ENCODE assay signal across 24 mouse cellular contexts in the genomic region with DNA sequence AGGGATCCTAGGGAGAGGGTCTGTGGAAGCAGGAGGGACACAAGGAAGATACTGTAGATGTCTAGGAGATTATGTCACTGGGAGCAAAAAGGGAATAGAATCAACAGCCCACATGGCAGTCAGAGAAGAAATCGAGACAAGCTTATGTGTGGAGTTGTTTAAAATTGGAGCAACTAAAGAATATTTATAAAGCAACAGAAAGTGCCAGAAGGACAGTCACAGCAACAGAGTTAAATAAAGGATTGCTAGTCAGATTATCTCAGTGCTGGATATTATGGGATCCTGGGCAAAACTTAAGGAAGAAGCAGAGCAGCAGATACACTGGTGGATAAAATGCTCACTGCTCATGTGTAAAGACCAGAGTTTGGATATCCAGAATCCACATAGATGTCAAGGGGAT.
DNase-seq lines count a peak whose midpoint lies in the region; ATAC-seq lines count a peak whose summit lies in the region.
"Had no signal": no experiment of that assay in that cellular context is flagged by ENCODE, and none has a peak within 500 bp of the region (broad histone marks: within the 10 kb centered on the region; RNA-seq: fewer than 3 reads in every experiment).

No protein-coding gene starts in this region.

- no peak overlapping the region for H3K27ac ChIP-seq in midbrain, embryonic 10.5 days (replicated peaks)
- H3K27ac ChIP-seq: embryonic facial prominence, embryonic 10.5 days; embryonic facial prominence, embryonic 12.5 days had no signal

- no peaks in the 10 kb centered on the region; the same call in 1 of the 2 replicates for H3K27me3 ChIP-seq in midbrain, embryonic 10.5 days (ENCODE audit: low read depth, poor library complexity, severe bottlenecking)
- H3K27me3 ChIP-seq: CH12.LX; embryonic facial prominence, embryonic 12.5 days; Patski had no signal

- 0 out of 2 replicates have a peak, but pooled peaks cover 4% of the 10 kb centered on the region for H3K4me1 ChIP-seq in midbrain, embryonic 10.5 days

- peak; percentile 96 for ATAC-seq in frontal cortex, adult (ENCODE audit: low TSS enrichment)
- ATAC-seq: activated CD4-positive, CD25-positive, alpha-beta regulatory T cell, adult 4 months; CD4-positive, CD25-positive, alpha-beta regulatory T cell, adult 4 months; forebrain, embryonic 14.5 days; forebrain, embryonic 16.5 days; Patski had no signal

- no peaks in the 10 kb centered on the region for H3K9me3 ChIP-seq in midbrain, embryonic 10.5 days (replicated peaks)
- H3K9me3 ChIP-seq: embryonic facial prominence, embryonic 10.5 days; embryonic facial prominence, embryonic 12.5 days; G1E had no signal

- H3K36me3 ChIP-seq in midbrain, embryonic 10.5 days, result no peaks in the 10 kb centered on the region
- H3K36me3 ChIP-seq: embryonic facial prominence, embryonic 10.5 days; embryonic facial prominence, embryonic 12.5 days; G1E had no signal

- H3K4me3 ChIP-seq in midbrain, embryonic 10.5 days, result no peak overlapping the region
- H3K4me3 ChIP-seq: embryonic facial prominence, embryonic 10.5 days; embryonic facial prominence, embryonic 12.5 days had no signal

- 79% methylated on average over 1 of the region's 1 CpGs for WGBS in midbrain, embryonic 10.5 days

- DNase-seq in frontal cortex, postnatal 36 days (ENCODE audit: low spot score in 2 of 2), result no peak
- DNase-seq in brain, adult 2 months (ENCODE audit: low read depth, low spot score), result peak; percentile 61
- peak; percentile 72 for DNase-seq in telencephalon, adult 2 months (ENCODE audit: low read depth, low spot score)
- DNase-seq in midbrain, embryonic 10.5 days (ENCODE audit: low spot score), result no peak
- DNase-seq: adrenal gland, adult 8-10 months; adrenal gland, postnatal 14 days; adrenal gland, postnatal 36 days; B cell, adult 2 months; cerebellum, adult 11 months; cerebellum, adult 18-20 months; cerebellum, adult 8-10 months; cerebellum, adult 9-11 months; cerebellum, postnatal 14 days; cerebellum, postnatal 36 days had no signal

Comparison
In these comparisons a context has a peak if more than half of its experiments do, and no peak if none do; other contexts are left out.
1. DNase-seq: peak in brain, adult 2 months (single experiment) and telencephalon, adult 2 months (single experiment); none in frontal cortex, postnatal 36 days (0 of 2) and midbrain, embryonic 10.5 days (single experiment).